Mouse (Mus musculus): ENCODE measurements around the gene Bmper. TPM values are rescaled to one million over a fixed set of nuclear protein-coding genes. Genes with fewer than 3 reads are reported as not detected.

Bmper gene
- total RNA-seq, 1 experiment from 2014 or later: 1.8 TPM

- DNase-seq: no peak
Observed at GRCm38 (mm10) chr9:23436751-23437150, 213.9 kb downstream of the Bmper start.

- DNase-seq: no peak
Observed at GRCm38 (mm10) chr9:23438662-23439061, 215.8 kb downstream of the Bmper start.

- DNase-seq: no peak
Observed at GRCm38 (mm10) chr9:23442168-23442567, 219.3 kb downstream of the Bmper start.

- peak; percentile 36 for DNase-seq
Observed at GRCm38 (mm10) chr9:23444975-23445374, 222.1 kb downstream of the Bmper start.

GRCm38 (mm10) chr9:23447271-23447961, 224.5 kb downstream of the Bmper start:
- DNase-seq: no peak

- DNase-seq: no peak
Observed at GRCm38 (mm10) chr9:23453309-23453708, 230.4 kb downstream of the Bmper start.

GRCm38 (mm10) chr9:23457186-23457585, 234.3 kb downstream of the Bmper start:
- DNase-seq: no peak

- no peak for DNase-seq
Observed at GRCm38 (mm10) chr9:23460721-23461120, 237.8 kb downstream of the Bmper start.

GRCm38 (mm10) chr9:23462949-23463608, 240.2 kb downstream of the Bmper start:
- DNase-seq: no peak

- DNase-seq: no peak
Observed at GRCm38 (mm10) chr9:23464981-23465630, 242.2 kb downstream of the Bmper start.

GRCm38 (mm10) chr9:23469886-23470285, 247.0 kb downstream of the Bmper start:
- no peak for DNase-seq

GRCm38 (mm10) chr9:23485851-23486250, 263.0 kb downstream of the Bmper start:
- no peak for DNase-seq

GRCm38 (mm10) chr9:23486725-23487378, 264.0 kb downstream of the Bmper start:
- DNase-seq: no peak

GRCm38 (mm10) chr9:23488265-23488664, 265.4 kb downstream of the Bmper start:
- DNase-seq: no peak

- peak; percentile 18 for DNase-seq
Observed at GRCm38 (mm10) chr9:23495400-23495799, 272.5 kb downstream of the Bmper start.

GRCm38 (mm10) chr9:23497626-23498025, 274.8 kb downstream of the Bmper start:
- DNase-seq: no peak

- no peak for DNase-seq
Observed at GRCm38 (mm10) chr9:23533870-23534269, 311.0 kb downstream of the Bmper start.

Measured in adrenal gland, postnatal 25 days (tissue).